Mouse (Mus musculus): ENCODE data around the gene Rps3. TPM values are rescaled to one million over a fixed set of nuclear protein-coding genes. Genes with fewer than 3 reads are reported as not detected.

The Rps3 gene
- polyA plus RNA-seq, 1 experiment, result 458 TPM

DNA sequence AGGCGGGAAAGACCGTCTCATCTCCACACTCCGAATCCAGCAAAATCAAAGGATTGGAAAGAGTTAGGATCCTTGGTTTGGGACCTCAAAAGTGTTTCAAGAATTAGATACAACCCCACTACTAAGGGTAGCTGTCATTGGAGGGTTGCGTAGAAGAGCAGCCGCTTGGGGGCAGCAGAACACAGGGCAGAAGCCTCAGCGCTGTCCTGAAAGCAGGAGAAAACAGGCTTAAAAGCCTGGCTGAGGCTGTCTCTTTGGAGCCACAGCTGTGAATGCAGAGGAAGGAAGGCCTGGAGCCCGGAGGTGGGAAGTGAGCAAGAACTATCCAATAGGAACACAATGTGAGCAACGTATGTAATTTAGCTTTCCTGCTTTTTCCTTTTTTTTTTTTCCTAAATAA, 16.7 kb upstream of the Rps3 start:
- Histone ChIP-seq H3K4me1 (ENCODE audit: control insufficient read depth, insufficient read depth, insufficient read length, low read length) (no peaks in the 10 kb centered on the region), H3K27ac (replicated peaks; ENCODE audit: low read depth, low read length) (no peak overlapping the region), H3K4me3 (ENCODE audit: insufficient read depth, low read depth, low read length) (no peak overlapping the region)

DNA sequence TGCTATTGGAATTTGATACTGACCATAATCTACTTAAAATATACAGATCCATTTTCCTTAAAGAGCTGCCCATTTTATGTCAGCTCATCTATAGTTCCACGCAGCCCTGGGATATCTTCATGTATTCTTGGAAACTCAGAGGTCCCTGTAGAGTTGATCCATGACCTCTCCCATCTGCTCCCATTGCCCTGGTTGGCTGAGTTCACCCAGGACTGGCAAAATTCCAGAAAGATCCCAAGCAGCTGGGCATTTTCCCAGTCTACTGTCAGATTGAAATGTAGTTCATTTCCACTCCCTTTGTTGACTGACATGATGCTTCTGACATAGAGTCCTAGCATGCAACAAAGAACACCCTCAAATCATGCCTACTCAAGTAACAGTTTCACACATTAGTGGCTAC, 15.6 kb upstream of the Rps3 start:
- no peak overlapping the region for H3K27ac ChIP-seq (replicated peaks; ENCODE audit: low read depth, low read length)
- no peak overlapping the region for H3K4me3 ChIP-seq (ENCODE audit: insufficient read depth, low read depth, low read length)
- H3K4me1 ChIP-seq (ENCODE audit: control insufficient read depth, insufficient read depth, insufficient read length, low read length), result no peaks in the 10 kb centered on the region

DNA sequence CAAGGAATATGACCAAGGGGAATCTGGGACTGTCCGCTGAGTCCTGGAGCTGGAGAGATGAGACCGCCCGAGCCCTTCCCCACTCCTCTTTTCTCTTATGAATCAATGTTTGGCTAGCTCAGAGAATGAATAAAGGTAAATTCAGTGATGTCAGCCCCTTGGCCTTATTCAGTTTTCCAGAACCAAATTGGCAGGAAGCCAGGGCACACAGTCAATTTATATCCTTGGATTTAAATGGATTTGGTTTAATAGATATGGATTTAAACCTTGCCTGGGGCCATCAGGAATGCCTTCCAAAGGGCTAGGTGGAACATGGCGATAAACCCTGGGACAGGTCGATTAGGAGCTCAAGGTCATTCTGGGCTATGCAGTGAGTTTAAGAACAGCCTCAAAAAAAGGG, 6.2 kb upstream of the Rps3 start:
- no peak overlapping the region for H3K4me3 ChIP-seq (ENCODE audit: insufficient read depth, low read depth, low read length)
- H3K27ac ChIP-seq (replicated peaks; ENCODE audit: low read depth, low read length), result no peak overlapping the region
- no peaks in the 10 kb centered on the region for H3K4me1 ChIP-seq (ENCODE audit: control insufficient read depth, insufficient read depth, insufficient read length, low read length)

DNA sequence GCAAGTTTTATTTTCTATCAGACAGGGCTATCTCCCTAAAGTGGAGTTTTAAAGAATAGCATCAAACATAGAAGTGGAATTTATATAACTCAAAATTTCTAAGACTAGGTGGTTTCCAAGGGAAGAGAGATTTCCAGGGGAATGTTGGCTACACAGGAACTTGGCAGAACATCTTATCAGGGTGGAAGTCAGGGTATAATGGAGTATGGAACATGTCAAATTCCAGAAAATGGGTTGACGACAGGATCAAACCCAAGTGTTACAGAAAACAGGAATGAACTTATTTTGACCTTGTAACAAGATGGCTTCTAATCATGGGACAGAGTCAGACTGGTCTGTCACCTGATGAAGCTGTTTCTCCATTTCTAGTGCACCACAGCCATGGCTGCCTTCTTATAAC, 1.1 kb upstream of the Rps3 start:
- Histone ChIP-seq H3K27ac (replicated peaks; ENCODE audit: low read depth, low read length) (no peak overlapping the region), H3K4me1 (ENCODE audit: control insufficient read depth, insufficient read depth, insufficient read length, low read length) (peaks cover 4% of the 10 kb centered on the region; the same call in 1 of the 2 replicates), H3K4me3 (ENCODE audit: insufficient read depth, low read depth, low read length) (no peak overlapping the region)

DNA sequence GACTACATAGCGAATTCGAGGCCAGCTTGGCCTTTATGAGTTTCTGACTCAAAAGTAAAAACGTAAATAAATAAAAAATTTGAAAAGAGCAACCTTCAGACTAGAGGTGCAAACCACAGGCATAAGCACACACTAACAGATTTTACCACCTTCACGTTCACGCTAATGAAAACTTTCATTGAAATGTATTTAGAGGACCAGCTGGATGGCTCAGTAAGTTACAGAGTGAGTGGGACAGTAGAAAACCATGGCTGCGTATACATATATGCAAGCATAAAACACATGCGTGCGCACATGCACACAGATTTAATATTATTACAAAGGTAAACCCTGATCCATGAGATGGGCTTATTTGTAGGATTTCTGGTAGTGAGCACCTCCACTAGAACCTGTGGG, 384 bp upstream of the Rps3 start:
- Histone ChIP-seq H3K4me3 (ENCODE audit: insufficient read depth, low read depth, low read length) (peak overlapping the region; percentile 27; the same call in 1 of the 2 replicates), H3K4me1 (ENCODE audit: control insufficient read depth, insufficient read depth, insufficient read length, low read length) (peaks cover 4% of the 10 kb centered on the region; the same call in 1 of the 2 replicates), H3K27ac (replicated peaks; ENCODE audit: low read depth, low read length) (no peak overlapping the region)

DNA sequence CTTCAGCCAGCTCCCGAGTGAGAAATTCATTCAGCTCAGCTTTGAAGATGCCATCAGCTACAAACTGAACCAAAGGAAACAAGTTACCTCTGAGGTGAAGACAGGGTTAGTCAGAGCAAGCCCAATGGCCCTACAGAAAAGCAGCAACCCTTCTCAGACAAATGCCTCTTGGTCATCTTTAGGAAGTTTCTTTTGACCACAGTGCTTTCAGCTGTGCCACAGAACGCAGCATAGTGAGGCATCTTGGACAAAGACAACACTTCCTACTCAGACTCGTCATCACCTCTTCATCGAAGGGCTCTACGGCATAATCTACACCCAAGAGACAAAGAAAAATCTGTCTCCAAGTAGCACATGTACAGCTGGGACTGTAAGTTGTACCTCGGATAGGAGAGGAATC, 901 bp downstream of the Rps3 start:
- Histone ChIP-seq H3K4me1 (ENCODE audit: control insufficient read depth, insufficient read depth, insufficient read length, low read length) (peaks cover 4% of the 10 kb centered on the region; the same call in 1 of the 2 replicates), H3K4me3 (ENCODE audit: insufficient read depth, low read depth, low read length) (peak overlapping the region; percentile 82), H3K27ac (replicated peaks; ENCODE audit: low read depth, low read length) (no peak overlapping the region)

DNA sequence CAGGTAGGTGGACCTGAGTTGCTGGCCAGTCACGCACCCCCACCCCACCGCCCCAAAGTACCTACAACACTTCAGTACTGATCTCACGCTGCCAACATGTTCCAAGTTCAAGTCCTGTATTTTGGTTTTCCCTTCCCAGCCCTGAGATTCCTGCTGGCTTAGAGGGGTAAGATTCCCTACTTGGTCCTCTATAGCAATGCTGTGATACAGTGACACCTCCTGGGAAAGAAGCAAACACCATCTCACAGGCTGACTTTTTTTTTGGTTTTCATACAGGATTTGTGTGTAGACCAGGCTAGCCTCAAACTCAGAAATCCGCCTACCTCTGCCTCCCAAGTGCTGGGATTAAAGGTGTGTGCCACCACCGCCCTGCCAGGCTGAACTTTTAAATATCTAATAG, 6.3 kb downstream of the Rps3 start:
- no peak overlapping the region for H3K4me3 ChIP-seq (ENCODE audit: insufficient read depth, low read depth, low read length)
- peaks cover 3% of the 10 kb centered on the region; the same call in 1 of the 2 replicates for H3K4me1 ChIP-seq (ENCODE audit: control insufficient read depth, insufficient read depth, insufficient read length, low read length)
- H3K27ac ChIP-seq (replicated peaks; ENCODE audit: low read depth, low read length), result no peak overlapping the region

DNA sequence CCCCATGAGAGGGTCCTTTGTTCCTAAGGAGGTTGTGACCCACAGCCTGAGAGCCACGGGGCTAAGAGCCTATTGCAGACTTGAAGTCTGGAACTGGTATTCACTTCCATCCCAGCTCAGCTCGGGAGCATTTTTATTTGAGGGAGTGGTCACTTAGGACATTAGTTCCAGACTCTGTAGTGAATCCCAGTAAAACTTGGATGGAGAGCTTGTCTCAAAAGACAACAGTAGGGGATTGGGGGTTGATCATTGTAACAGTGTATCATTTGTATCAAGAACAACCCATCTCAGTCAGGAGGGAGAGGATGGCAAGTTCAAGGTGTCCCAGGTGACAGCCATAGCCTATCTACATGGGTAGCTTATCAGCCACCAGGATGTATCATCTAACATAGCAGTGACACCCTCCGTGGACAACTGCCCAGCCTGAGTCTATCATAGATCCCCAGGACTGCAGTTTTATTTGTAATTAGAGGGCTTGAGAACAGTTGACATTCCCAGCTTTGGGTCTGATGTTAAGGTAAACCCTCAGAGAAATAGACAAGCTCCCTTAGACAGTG, 6.9 kb downstream of the Rps3 start:
- H3K27ac ChIP-seq (replicated peaks; ENCODE audit: low read depth, low read length), result no peak overlapping the region
- no peak overlapping the region for H3K4me3 ChIP-seq (ENCODE audit: insufficient read depth, low read depth, low read length)
- no peaks in the 10 kb centered on the region for H3K4me1 ChIP-seq (ENCODE audit: control insufficient read depth, insufficient read depth, insufficient read length, low read length)

DNA sequence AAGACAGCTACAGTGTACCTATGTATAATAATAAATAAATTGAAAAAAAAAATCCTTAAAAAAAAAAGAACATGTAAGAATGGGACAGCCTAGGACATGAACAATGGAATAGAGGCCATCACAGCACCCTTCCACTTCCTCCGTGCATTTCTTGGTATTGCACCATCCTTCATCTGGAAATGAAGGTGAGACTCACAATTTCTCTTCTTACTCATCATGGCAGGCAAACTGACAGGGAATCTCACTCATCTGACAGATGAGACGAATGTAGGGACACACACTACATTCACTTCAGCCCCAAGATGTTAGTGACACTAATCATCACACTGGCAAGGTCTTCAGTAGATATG, 8.0 kb downstream of the Rps3 start:
- H3K4me1 ChIP-seq (ENCODE audit: control insufficient read depth, insufficient read depth, insufficient read length, low read length), result no peaks in the 10 kb centered on the region
- no peak overlapping the region for H3K27ac ChIP-seq (replicated peaks; ENCODE audit: low read depth, low read length)
- H3K4me3 ChIP-seq (ENCODE audit: insufficient read depth, low read depth, low read length), result no peak overlapping the region

DNA sequence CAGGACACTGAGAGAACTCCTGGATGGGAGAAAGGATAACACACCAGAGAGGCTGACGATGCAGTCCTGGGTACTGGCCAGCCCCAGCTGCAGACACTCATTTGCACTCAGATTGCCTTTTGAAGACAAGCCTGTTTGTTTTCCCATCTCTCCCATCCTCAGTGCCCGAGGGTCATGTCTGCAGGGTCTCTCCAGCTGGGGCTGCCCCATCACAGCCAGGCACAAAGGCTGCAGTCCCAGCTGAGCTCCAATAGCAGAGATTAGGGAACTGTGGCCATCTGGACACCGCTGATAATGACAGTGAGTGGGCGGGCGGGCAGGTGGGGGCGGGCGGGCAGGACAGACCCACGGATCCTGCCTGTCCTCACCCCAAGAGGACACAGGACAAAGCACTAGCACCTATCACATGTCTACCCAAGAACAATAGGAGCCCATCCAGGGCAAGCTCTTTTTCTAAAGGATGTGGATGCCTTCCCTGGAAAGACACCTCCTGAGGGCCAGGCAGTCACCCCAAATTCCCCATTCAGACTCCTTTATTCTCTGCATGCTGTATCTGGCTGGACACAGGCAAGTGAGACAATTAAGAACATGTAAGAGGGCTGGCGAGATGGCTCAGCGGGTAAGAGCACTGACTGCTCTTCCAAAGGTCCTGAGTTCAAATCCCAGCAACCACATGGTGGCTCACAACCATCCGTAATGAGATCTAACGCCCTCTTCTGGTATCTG, 8.5 kb downstream of the Rps3 start:
- Histone ChIP-seq H3K4me3 (ENCODE audit: insufficient read depth, low read depth, low read length) (no peak overlapping the region), H3K27ac (replicated peaks; ENCODE audit: low read depth, low read length) (no peak overlapping the region), H3K4me1 (ENCODE audit: control insufficient read depth, insufficient read depth, insufficient read length, low read length) (no peaks in the 10 kb centered on the region)

DNA sequence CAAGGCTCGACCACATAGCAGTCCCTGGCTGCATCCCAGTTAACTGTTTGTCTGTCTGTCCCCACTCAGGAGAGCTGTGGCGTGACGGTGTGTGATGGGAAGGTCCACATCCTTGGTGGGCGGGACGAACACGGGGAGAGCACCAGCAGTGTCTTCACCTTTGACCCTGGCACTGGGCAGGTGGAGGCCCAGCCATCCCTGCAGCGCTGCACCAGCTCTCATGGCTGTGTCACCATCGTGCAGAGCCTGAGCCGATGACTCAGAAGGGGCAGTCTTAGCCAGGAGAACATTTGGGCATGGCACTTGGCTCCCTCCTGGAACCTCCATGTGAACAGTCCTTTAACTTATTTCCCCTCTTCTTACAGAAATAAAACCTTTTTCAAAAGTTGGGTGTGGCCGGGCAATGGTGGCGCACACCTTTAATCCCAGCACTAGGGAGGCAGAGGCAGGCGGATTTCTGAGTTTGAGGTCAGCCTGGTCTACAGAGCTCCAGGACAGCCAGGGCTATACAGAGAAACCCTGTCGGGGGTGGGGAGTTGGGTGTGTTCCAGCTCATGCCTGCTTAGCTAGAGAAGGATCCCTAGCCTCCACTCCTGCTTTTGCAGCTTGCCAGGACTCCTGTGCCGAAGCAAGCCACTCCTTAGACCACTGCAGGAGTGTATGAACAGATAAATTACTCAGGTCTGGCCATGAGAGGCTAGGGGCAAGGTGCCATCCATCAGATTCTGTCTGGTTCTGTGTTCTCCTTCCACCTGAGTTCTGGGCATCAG, 9.7 kb downstream of the Rps3 start:
- Histone ChIP-seq H3K4me1 (ENCODE audit: control insufficient read depth, insufficient read depth, insufficient read length, low read length) (no peaks in the 10 kb centered on the region), H3K27ac (replicated peaks; ENCODE audit: low read depth, low read length) (no peak overlapping the region), H3K4me3 (ENCODE audit: insufficient read depth, low read depth, low read length) (no peak overlapping the region)

DNA sequence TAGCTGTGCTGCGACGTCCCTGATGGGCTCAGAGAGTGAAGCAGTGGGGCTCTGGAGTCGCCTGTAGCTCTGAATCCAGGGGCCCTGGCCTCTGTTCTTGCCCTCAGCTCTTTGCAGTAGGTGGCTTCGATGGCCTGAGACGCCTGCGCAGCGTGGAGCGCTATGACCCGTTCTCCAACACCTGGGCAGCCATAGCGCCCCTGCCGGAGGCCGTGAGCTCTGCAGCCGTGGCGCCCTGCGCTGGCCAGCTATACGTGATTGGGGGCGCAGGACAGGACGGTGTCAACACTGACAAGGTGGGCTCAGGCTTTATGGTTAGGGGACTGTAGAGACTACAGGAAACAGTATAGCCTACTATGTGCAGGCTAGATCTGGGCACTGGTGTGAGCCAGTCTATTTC, 12.0 kb downstream of the Rps3 start:
- H3K27ac ChIP-seq (replicated peaks; ENCODE audit: low read depth, low read length), result no peak overlapping the region
- no peak overlapping the region for H3K4me3 ChIP-seq (ENCODE audit: insufficient read depth, low read depth, low read length)
- no peaks in the 10 kb centered on the region; the same call in 1 of the 2 replicates for H3K4me1 ChIP-seq (ENCODE audit: control insufficient read depth, insufficient read depth, insufficient read length, low read length)

DNA sequence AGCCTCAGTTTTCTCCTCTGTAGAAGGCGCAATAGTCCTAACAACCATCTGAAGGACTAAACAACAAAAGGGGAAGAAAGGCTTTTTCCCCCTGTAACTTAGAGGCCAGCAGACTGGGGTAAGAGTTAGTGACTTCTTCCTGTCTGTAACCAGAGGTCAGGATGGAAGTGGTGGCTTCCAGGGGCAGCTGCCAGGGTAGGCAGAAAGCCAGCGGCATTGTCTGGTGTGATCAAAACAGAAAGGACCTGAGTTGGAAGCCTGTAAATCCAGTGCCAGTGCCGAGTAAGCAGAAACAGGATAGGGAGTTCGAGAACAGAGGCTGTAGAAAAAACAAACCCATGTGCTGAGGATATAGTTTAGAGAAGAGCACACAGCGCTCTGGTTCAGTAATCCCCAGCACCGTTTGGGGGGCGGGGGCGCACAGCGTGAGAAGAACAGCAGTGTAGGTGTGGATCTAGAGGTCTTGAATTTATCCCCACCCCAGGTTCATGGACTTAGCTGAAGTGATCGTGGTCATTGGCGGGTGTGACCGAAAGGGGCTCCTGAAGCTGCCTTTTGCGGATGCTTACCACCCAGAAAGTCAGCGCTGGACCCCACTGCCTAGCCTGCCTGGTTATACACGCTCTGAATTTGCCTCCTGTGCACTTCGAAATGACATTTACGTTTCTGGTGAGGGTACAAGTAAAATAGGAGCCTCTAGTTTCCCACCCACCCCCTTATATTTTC, 13.7 kb downstream of the Rps3 start:
- Histone ChIP-seq H3K4me1 (ENCODE audit: control insufficient read depth, insufficient read depth, insufficient read length, low read length) (no peaks in the 10 kb centered on the region; the same call in 1 of the 2 replicates), H3K4me3 (ENCODE audit: insufficient read depth, low read depth, low read length) (no peak overlapping the region), H3K27ac (replicated peaks; ENCODE audit: low read depth, low read length) (no peak overlapping the region)

DNA sequence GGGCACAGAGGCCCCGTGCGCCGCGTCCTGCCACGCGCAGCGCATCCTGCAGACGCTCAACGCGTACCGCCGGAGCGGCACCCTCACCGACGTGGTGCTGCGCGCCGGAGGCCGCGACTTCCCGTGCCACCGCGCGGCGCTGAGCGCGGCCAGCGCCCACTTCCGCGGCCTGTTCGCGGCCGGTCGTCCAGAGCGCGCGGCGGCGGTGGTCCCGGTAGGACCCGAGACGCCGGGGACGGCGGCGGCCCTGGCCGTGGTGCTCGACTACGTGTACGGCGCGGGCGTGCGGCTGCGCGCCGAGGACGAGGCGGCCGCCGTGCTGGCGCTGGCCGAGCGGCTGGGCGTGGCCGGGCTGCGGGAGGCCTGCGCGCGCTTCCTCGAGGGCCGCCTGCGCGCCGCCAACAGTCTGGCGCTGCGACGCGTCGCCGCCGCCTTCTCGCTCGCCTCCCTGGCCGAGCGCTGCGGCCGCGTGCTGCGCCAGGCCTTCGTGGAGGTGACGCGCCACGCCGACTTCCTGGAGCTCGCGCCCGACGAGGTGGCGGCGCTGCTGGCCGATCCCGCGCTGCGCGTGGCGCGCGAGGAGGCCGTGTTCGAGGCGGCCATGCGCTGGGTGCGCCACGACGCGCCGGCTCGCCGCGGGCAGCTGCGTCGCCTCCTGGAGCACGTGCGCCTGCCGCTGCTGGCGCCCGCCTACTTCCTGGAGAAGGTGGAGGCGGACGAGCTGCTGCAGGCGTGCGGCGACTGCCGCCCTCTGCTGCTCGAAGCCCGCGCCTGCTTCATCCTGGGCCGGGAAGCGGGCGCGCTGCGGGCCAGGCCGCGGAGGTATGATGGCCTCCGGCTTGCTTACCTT, 15.0 kb downstream of the Rps3 start:
- Histone ChIP-seq H3K27ac (replicated peaks; ENCODE audit: low read depth, low read length) (peak overlapping the region; percentile 26; the same call in 1 of the 2 replicates), H3K4me1 (ENCODE audit: control insufficient read depth, insufficient read depth, insufficient read length, low read length) (no peaks in the 10 kb centered on the region; the same call in 1 of the 2 replicates), H3K4me3 (ENCODE audit: insufficient read depth, low read depth, low read length) (peak overlapping the region; percentile 59)

Measured in brown adipose tissue, adult 24 weeks (tissue).